Mouse (Mus musculus) urinary bladder, postnatal 4 days (tissue): ENCODE data around the gene Tyk2.

Experiments
- DNase-seq, 2 experiments: peaks; one replicate each; pipeline ENCODE4 v3.0.0; 2021 to 2022; ENCODE audit warnings: low spot score in 2 of 2

Gene Tyk2

DNA sequence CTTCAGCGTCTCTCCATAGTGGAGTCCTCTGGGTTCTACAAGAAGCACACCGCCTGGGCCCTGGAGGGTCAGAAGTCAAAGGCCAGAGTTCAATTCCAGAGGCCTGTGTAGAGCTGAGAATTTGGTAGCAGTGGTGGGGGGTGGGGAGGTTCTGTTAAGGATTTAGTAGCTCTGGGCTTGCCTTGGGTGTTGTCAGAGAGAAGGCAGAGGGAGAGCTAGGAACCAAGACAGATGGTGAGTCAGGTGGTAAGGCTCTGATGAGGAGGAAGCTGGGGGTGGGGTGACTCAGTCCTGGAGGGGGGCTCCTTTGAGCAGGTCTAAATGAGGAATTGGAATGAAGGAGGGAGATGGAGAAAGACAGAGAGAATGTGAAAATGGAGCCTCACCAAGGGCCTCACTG lies 68.1 kb downstream of the Tyk2 start:
- DNase-seq = no peak
